Mouse (Mus musculus): Measurements from ENCODE around the gene Ctf2. TPM values are rescaled to one million over a fixed set of nuclear protein-coding genes. Genes with fewer than 3 reads are reported as not detected.
A peak's percentile ranks its signal among the peaks of the same experiment; 100 is the strongest.
"Not testable (repeated sequence)": the region's sequence is repeated elsewhere in the genome, so short reads cannot be mapped to it uniquely, and the experiment has no call there.

Ctf2 gene
- polyA plus RNA-seq (2015; fragmentation: Nextera tagmentation; extraction: Ambion mirVana): 0.06 and 0.10 TPM in 2 replicates

- not testable (repeated sequence) for H3K9ac ChIP-seq; H3K36me3 ChIP-seq (replicated peaks); H3K27me3 ChIP-seq; ATAC-seq (ENCODE audit: insufficient read depth); H3K4me2 ChIP-seq; H3K27ac ChIP-seq (replicated peaks); H3K9me3 ChIP-seq (replicated peaks); H3K4me3 ChIP-seq (replicated peaks); H3K4me1 ChIP-seq (replicated peaks)
- WGBS (ENCODE audit: insufficient replicate concordance): no CpG with 5 or more reads among the region's 5 CpGs
Measured at GRCm38 (mm10) chr7:127732066-127732465, at the start of gene Ctf2. Gene Ctf2, minus strand, starts transcription at chr7:127732166.

- Histone ChIP-seq H3K27me3 (no peaks in the 10 kb centered on the region), H3K9me3 (replicated peaks) (no peaks in the 10 kb centered on the region), H3K4me3 (replicated peaks) (peak overlapping the region; percentile 92), H3K27ac (replicated peaks) (peak overlapping the region; percentile 97; the same call in 1 of the 2 replicates), H3K9ac (peak overlapping the region; percentile 83), H3K4me2 (peak overlapping the region; percentile 91), H3K4me1 (replicated peaks) (peaks cover 42% of the 10 kb centered on the region), H3K36me3 (replicated peaks) (peaks cover 50% of the 10 kb centered on the region)
- WGBS (ENCODE audit: insufficient replicate concordance): 76% methylated on average over 4 of the region's 4 CpGs
- ATAC-seq (ENCODE audit: insufficient read depth): no peak
Measured at GRCm38 (mm10) chr7:127778350-127778749, 46.4 kb upstream of the Ctf2 start.

- H3K4me2 ChIP-seq: peak overlapping the region; percentile 91
- peaks cover 44% of the 10 kb centered on the region for H3K36me3 ChIP-seq (replicated peaks)
- ATAC-seq (ENCODE audit: insufficient read depth): peak; percentile 62
- 3% methylated on average over 64 of the region's 66 CpGs for WGBS (ENCODE audit: insufficient replicate concordance)
- peak overlapping the region; percentile 97 for H3K27ac ChIP-seq (replicated peaks)
- H3K9ac ChIP-seq: peak overlapping the region; percentile 83
- no peaks in the 10 kb centered on the region for H3K9me3 ChIP-seq (replicated peaks)
- peak overlapping the region; percentile 92 for H3K4me3 ChIP-seq (replicated peaks)
- H3K27me3 ChIP-seq: no peaks in the 10 kb centered on the region
- H3K4me1 ChIP-seq (replicated peaks): peaks cover 42% of the 10 kb centered on the region
Measured at GRCm38 (mm10) chr7:127777474-127778266, 45.7 kb upstream of the Ctf2 start.

- Histone ChIP-seq H3K36me3 (replicated peaks) (peaks cover 37% of the 10 kb centered on the region), H3K4me1 (replicated peaks) (peaks cover 48% of the 10 kb centered on the region), H3K4me3 (replicated peaks) (peak overlapping the region; percentile 92), H3K4me2 (peak overlapping the region; percentile 91), H3K9me3 (replicated peaks) (no peaks in the 10 kb centered on the region), H3K27ac (replicated peaks) (peak overlapping the region; percentile 97), H3K9ac (peak overlapping the region; percentile 83), H3K27me3 (no peaks in the 10 kb centered on the region)
- peak; percentile 91 for ATAC-seq (ENCODE audit: insufficient read depth)
- WGBS (ENCODE audit: insufficient replicate concordance): 2% methylated on average over 70 of the region's 70 CpGs
Measured at GRCm38 (mm10) chr7:127776878-127777473, 45.0 kb upstream of the Ctf2 start.

GRCm38 (mm10) chr7:127776426-127776825, 44.5 kb upstream of the Ctf2 start, which contains the start of gene Setd1a:
Gene Setd1a, plus strand, starts transcription at chr7:127776670.
- Histone ChIP-seq H3K27me3 (no peaks in the 10 kb centered on the region), H3K4me1 (replicated peaks) (peaks cover 53% of the 10 kb centered on the region)

GRCm38 (mm10) chr7:127775837-127776236, 43.9 kb upstream of the Ctf2 start:
- WGBS (ENCODE audit: insufficient replicate concordance): 62% methylated on average over 7 of the region's 7 CpGs
- Histone ChIP-seq H3K36me3 (replicated peaks) (peaks cover 25% of the 10 kb centered on the region), H3K4me3 (replicated peaks) (peak overlapping the region; percentile 92), H3K27ac (replicated peaks) (peak overlapping the region; percentile 97), H3K9ac (peak overlapping the region; percentile 83), H3K4me2 (peak overlapping the region; percentile 91), H3K4me1 (replicated peaks) (peaks cover 59% of the 10 kb centered on the region)
- H3K27me3 ChIP-seq; H3K9me3 ChIP-seq (replicated peaks); ATAC-seq (ENCODE audit: insufficient read depth): not testable (repeated sequence)

More at GRCm38 (mm10) chr7:127776426-127776825, 44.5 kb upstream of the Ctf2 start, which contains the start of gene Setd1a:
- Histone ChIP-seq H3K4me3 (replicated peaks) (peak within 1 kb of the TSS; percentile 92), H3K9ac (peak within 1 kb of the TSS; percentile 83), H3K4me2 (peak within 1 kb of the TSS; percentile 91), H3K9me3 (replicated peaks) (no peaks in the 10 kb centered on the region), H3K36me3 (replicated peaks) (peaks cover 31% of the 10 kb centered on the region), H3K27ac (replicated peaks) (peak within 1 kb of the TSS; percentile 97)
- peak; percentile 56 for ATAC-seq (ENCODE audit: insufficient read depth)
- WGBS (ENCODE audit: insufficient replicate concordance): under 1% methylated on average over 23 of the region's 23 CpGs

- Histone ChIP-seq H3K27me3 (no peaks in the 10 kb centered on the region), H3K36me3 (replicated peaks) (peaks cover 6% of the 10 kb centered on the region), H3K27ac (replicated peaks) (no peak overlapping the region), H3K4me1 (replicated peaks) (peaks cover 73% of the 10 kb centered on the region), H3K4me3 (replicated peaks) (no peak overlapping the region), H3K9ac (no peak overlapping the region), H3K4me2 (no peak overlapping the region), H3K9me3 (replicated peaks) (no peaks in the 10 kb centered on the region)
- no peak for ATAC-seq (ENCODE audit: insufficient read depth)
- WGBS (ENCODE audit: insufficient replicate concordance): 35% methylated on average over 9 of the region's 9 CpGs
Measured at GRCm38 (mm10) chr7:127773664-127774384, 41.9 kb upstream of the Ctf2 start.

GRCm38 (mm10) chr7:127772557-127772956, 40.6 kb upstream of the Ctf2 start:
- H3K9ac ChIP-seq: no peak overlapping the region
- no peak overlapping the region for H3K4me2 ChIP-seq
- no peak overlapping the region; the same call in 1 of the 2 replicates for H3K27ac ChIP-seq (replicated peaks)
- H3K4me3 ChIP-seq (replicated peaks): no peak overlapping the region
- H3K4me1 ChIP-seq (replicated peaks): peaks cover 74% of the 10 kb centered on the region
- no peaks in the 10 kb centered on the region for H3K9me3 ChIP-seq (replicated peaks)
- WGBS (ENCODE audit: insufficient replicate concordance): 78% methylated on average over 1 of the region's 1 CpGs
- H3K27me3 ChIP-seq: no peaks in the 10 kb centered on the region
- H3K36me3 ChIP-seq (replicated peaks): no peaks in the 10 kb centered on the region; the same call in 1 of the 2 replicates
- no peak for ATAC-seq (ENCODE audit: insufficient read depth)

- no peak overlapping the region for H3K9ac ChIP-seq
- no peak overlapping the region; the same call in 1 of the 2 replicates for H3K27ac ChIP-seq (replicated peaks)
- 38% methylated on average over 3 of the region's 3 CpGs for WGBS (ENCODE audit: insufficient replicate concordance)
- ATAC-seq (ENCODE audit: insufficient read depth): no peak
- no peaks in the 10 kb centered on the region for H3K27me3 ChIP-seq
- H3K4me3 ChIP-seq (replicated peaks): no peak overlapping the region
- H3K4me1 ChIP-seq (replicated peaks): peaks cover 79% of the 10 kb centered on the region
- H3K9me3 ChIP-seq (replicated peaks): no peaks in the 10 kb centered on the region
- H3K4me2 ChIP-seq: no peak overlapping the region
- H3K36me3 ChIP-seq (replicated peaks): no peaks in the 10 kb centered on the region; the same call in 1 of the 2 replicates
Measured at GRCm38 (mm10) chr7:127772080-127772479, 40.1 kb upstream of the Ctf2 start.

GRCm38 (mm10) chr7:127771262-127771661, 39.3 kb upstream of the Ctf2 start:
- peak overlapping the region; percentile 93 for H3K4me2 ChIP-seq
- H3K4me1 ChIP-seq (replicated peaks): peaks cover 86% of the 10 kb centered on the region
- H3K4me3 ChIP-seq (replicated peaks): 0 out of 2 replicates have a peak overlapping the region, but pooled peaks have one; percentile 72
- H3K27ac ChIP-seq (replicated peaks): peak overlapping the region; percentile 97
- H3K9me3 ChIP-seq (replicated peaks): no peaks in the 10 kb centered on the region
- no peak for ATAC-seq (ENCODE audit: insufficient read depth)
- no peaks in the 10 kb centered on the region for H3K27me3 ChIP-seq
- H3K36me3 ChIP-seq (replicated peaks): no peaks in the 10 kb centered on the region; the same call in 1 of the 2 replicates
- 37% methylated on average over 5 of the region's 5 CpGs for WGBS (ENCODE audit: insufficient replicate concordance)
- no peak overlapping the region for H3K9ac ChIP-seq

All from liver, embryonic 15.5 days (tissue).